Mouse (Mus musculus) forebrain, embryonic 11.5 days (tissue): ENCODE data around the gene Trpm3. TPM values are rescaled to one million over a fixed set of nuclear protein-coding genes. Genes with fewer than 3 reads are reported as not detected.

ENCODE experiments used
- ATAC-seq: fragments of 200-750 bp; cut with Nextera tagmentation; replicated peaks from 2 replicates; pipeline ENCODE4 v1.8.0; 2017; ENCODE audit warnings: moderate TSS enrichment; ENCODE audit not compliant: low FRiP score
- DNase-seq: peaks from one replicate; pipeline ENCODE4 v3.0.0-alpha.2; 2017; ENCODE audit warnings: low spot score
- H3K27ac ChIP-seq: fragments of 300-500 bp; sonication (generic); 2 replicates; pipeline ENCODE4 v1.5.1; 2014; ENCODE audit warnings: low read depth, low read length
- H3K27me3 ChIP-seq: fragments of 300-500 bp; sonication (generic); 2 replicates; pipeline ENCODE4 v1.6.1; 2014; ENCODE audit warnings: mild to moderate bottlenecking, low read length, mixed read lengths; ENCODE audit not compliant: control insufficient read depth, insufficient read depth
- H3K36me3 ChIP-seq: fragments of 300-500 bp; sonication (generic); 2 replicates; pipeline ENCODE4 v1.6.1; 2014; ENCODE audit warnings: mild to moderate bottlenecking, low read length, moderate library complexity, mixed read lengths; ENCODE audit not compliant: control insufficient read depth, insufficient read depth
- H3K4me1 ChIP-seq: fragments of 300-500 bp; sonication (generic); replicated peaks from 2 replicates; pipeline ENCODE4 v1.6.1; 2014; ENCODE audit warnings: low read length, mixed read lengths; ENCODE audit not compliant: control insufficient read depth, insufficient read depth
- H3K4me2 ChIP-seq: fragments of 300-500 bp; sonication (generic); 2 replicates; pipeline ENCODE4 v1.6.1; 2014; ENCODE audit warnings: low read depth, mild to moderate bottlenecking, low read length, moderate library complexity, mixed read lengths; ENCODE audit not compliant: severe bottlenecking
- H3K4me3 ChIP-seq: fragments of 300-500 bp; sonication (generic); 2 replicates; pipeline ENCODE4 v1.5.1; 2014; ENCODE audit warnings: low read depth, low read length
- H3K9ac ChIP-seq: fragments of 300-500 bp; sonication (generic); 2 replicates; pipeline ENCODE4 v1.6.1; 2014; ENCODE audit warnings: low read length
- H3K9me3 ChIP-seq: fragments of 300-500 bp; sonication (generic); 2 replicates; pipeline ENCODE4 v1.6.1; 2016; ENCODE audit warnings: low read length, mixed read lengths; ENCODE audit not compliant: control insufficient read depth
- WGBS: fragments of 180-500 bp; shearing (Covaris S2); extraction: QIAGEN DNeasy Blood & Tissue Kit; methylation state at CpG from one replicate; pipeline ENCODE4 v1.1.7; 2014; 5-methylcytosine and 5-hydroxymethylcytosine counted together
- polyA plus RNA-seq: library from polyadenylated mRNA; unstranded; fragments of >200 nt; fragmentation: Nextera tagmentation; extraction: Ambion mirVana; gene quantifications from 2 replicates; pipeline ENCODE4 v1.2.1, GENCODE M21; 2014

Gene Trpm3
- polyA plus RNA-seq, 1 experiment from 2014 or later = 9.2 TPM

GRCm38 (mm10) chr19:22615367-22615766 is 476.5 kb downstream of the Trpm3 start:
- H3K36me3 ChIP-seq = no peaks in the 10 kb centered on the region
- 90% methylated on average over 6 of the region's 6 CpGs for WGBS
- no peak overlapping the region for H3K4me2 ChIP-seq
- H3K9ac ChIP-seq = no peak overlapping the region
- no peak overlapping the region for H3K4me3 ChIP-seq
- no peaks in the 10 kb centered on the region for H3K27me3 ChIP-seq
- DNase-seq (no peak), ATAC-seq (no peak)
- no peaks in the 10 kb centered on the region for H3K9me3 ChIP-seq
- no peaks in the 10 kb centered on the region for H3K4me1 ChIP-seq
- no peak overlapping the region for H3K27ac ChIP-seq

GRCm38 (mm10) chr19:22624801-22625513 is 486.1 kb downstream of the Trpm3 start:
- Histone ChIP-seq H3K27ac (no peak overlapping the region), H3K4me3 (no peak overlapping the region), H3K4me2 (no peak overlapping the region), H3K9ac (no peak overlapping the region), H3K27me3 (no peaks in the 10 kb centered on the region), H3K4me1 (no peaks in the 10 kb centered on the region), H3K36me3 (no peaks in the 10 kb centered on the region), H3K9me3 (no peaks in the 10 kb centered on the region)
- no peak for DNase-seq
- ATAC-seq = no peak
- 87% methylated on average over 3 of the region's 3 CpGs for WGBS

GRCm38 (mm10) chr19:22628878-22629277 is 490.0 kb downstream of the Trpm3 start:
- no peak for ATAC-seq
- DNase-seq = no peak
- Histone ChIP-seq H3K9ac (no peak overlapping the region), H3K4me3 (no peak overlapping the region), H3K27me3 (no peaks in the 10 kb centered on the region), H3K27ac (no peak overlapping the region), H3K4me2 (no peak overlapping the region), H3K36me3 (no peaks in the 10 kb centered on the region), H3K9me3 (no peaks in the 10 kb centered on the region), H3K4me1 (no peaks in the 10 kb centered on the region)
- WGBS = 91% methylated on average over 3 of the region's 3 CpGs

DNA sequence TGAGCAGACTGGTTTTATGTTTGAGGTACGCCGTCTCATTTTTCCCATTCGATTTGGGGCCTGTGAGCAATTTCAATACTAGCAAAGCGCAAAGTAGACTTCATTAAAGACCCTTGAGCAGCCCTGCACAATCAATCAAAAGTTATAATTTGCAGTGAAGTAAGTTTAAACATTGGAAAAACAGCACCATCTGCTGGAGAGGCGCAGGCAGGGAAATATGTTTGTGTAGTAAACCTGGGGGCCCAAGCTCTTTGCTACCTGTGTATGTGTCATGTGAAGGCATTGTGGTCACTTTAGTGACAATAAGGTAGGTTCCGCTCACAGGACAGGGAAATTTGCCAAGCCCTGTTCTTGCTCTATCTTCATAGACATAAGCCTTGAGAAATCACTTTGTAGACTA is 492.5 kb downstream of the Trpm3 start:
- 89% methylated on average over 6 of the region's 6 CpGs for WGBS
- Histone ChIP-seq H3K36me3 (no peaks in the 10 kb centered on the region), H3K27ac (no peak overlapping the region), H3K4me1 (no peaks in the 10 kb centered on the region), H3K27me3 (no peaks in the 10 kb centered on the region), H3K9ac (no peak overlapping the region), H3K9me3 (no peaks in the 10 kb centered on the region), H3K4me2 (no peak overlapping the region), H3K4me3 (no peak overlapping the region)
- DNase-seq (no peak), ATAC-seq (no peak)

- Histone ChIP-seq H3K27ac (no peak overlapping the region), H3K27me3 (no peaks in the 10 kb centered on the region), H3K4me1 (no peaks in the 10 kb centered on the region), H3K36me3 (no peaks in the 10 kb centered on the region), H3K9me3 (no peaks in the 10 kb centered on the region), H3K4me2 (no peak overlapping the region), H3K9ac (no peak overlapping the region), H3K4me3 (no peak overlapping the region)
- no peak for ATAC-seq
- WGBS = 34% methylated on average over 10 of the region's 10 CpGs
- DNase-seq = no peak
Measured at GRCm38 (mm10) chr19:22635635-22636034, 496.8 kb downstream of the Trpm3 start.

- H3K9ac ChIP-seq = no peak overlapping the region
- DNase-seq (no peak), ATAC-seq (no peak)
- no peaks in the 10 kb centered on the region for H3K27me3 ChIP-seq
- no peaks in the 10 kb centered on the region for H3K36me3 ChIP-seq
- no peak overlapping the region for H3K27ac ChIP-seq
- peaks cover 3% of the 10 kb centered on the region; the same call in 1 of the 2 replicates for H3K4me1 ChIP-seq
- WGBS = 88% methylated on average over 2 of the region's 2 CpGs
- H3K4me2 ChIP-seq = no peak overlapping the region
- H3K4me3 ChIP-seq = no peak overlapping the region
- no peaks in the 10 kb centered on the region for H3K9me3 ChIP-seq
Measured at GRCm38 (mm10) chr19:22637786-22638185, 498.9 kb downstream of the Trpm3 start.

GRCm38 (mm10) chr19:22638394-22638954 is 499.6 kb downstream of the Trpm3 start:
- DNase-seq = no peak
- 83% methylated on average over 3 of the region's 3 CpGs for WGBS
- Histone ChIP-seq H3K27ac (no peak overlapping the region), H3K4me1 (peaks cover 3% of the 10 kb centered on the region; the same call in 1 of the 2 replicates), H3K4me3 (no peak overlapping the region), H3K36me3 (no peaks in the 10 kb centered on the region), H3K4me2 (no peak overlapping the region), H3K9me3 (no peaks in the 10 kb centered on the region), H3K9ac (no peak overlapping the region), H3K27me3 (no peaks in the 10 kb centered on the region)
- no peak for ATAC-seq

DNA sequence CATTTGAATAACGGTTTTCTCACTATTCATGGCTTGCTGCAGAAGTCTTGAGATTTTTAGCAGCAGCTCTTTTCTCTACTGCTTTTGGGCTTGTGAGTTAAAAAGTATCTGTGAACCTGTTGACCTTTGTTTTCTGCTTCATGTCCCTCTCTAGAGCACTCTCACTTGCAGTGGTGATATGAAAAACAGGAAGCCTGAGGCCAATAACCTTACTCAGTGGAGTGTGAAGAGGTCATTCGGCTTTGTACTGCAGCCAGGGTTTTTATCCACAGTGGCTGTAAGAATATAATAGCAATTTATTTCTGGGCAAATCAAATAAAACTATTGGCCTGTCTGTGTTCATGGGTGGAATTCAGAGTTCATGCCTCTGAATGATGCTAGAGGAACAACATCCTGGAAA is 503.3 kb downstream of the Trpm3 start:
- Histone ChIP-seq H3K27me3 (no peaks in the 10 kb centered on the region), H3K9ac (no peak overlapping the region), H3K4me3 (no peak overlapping the region), H3K4me1 (peaks cover 3% of the 10 kb centered on the region; the same call in 1 of the 2 replicates), H3K4me2 (no peak overlapping the region), H3K9me3 (no peaks in the 10 kb centered on the region), H3K27ac (no peak overlapping the region), H3K36me3 (no peaks in the 10 kb centered on the region)
- DNase-seq (no peak), ATAC-seq (no peak)
- 16% methylated on average over 2 of the region's 2 CpGs for WGBS
